Mouse (Mus musculus) E14TG2a.4 (cell line): ENCODE results near the gene 4931428L18Rik.

Experiments used
- CTCF ChIP-seq: conservative IDR thresholded peaks from 2 replicates; pipeline ENCODE4 v1.5.1; 2014; ENCODE audit warnings: low read length
- NANOG ChIP-seq: IDR thresholded peaks from 2 replicates; pipeline ENCODE4 v1.6.1; 2014; ENCODE audit warnings: borderline replicate concordance, low read length, mixed read lengths
- POU5F1 ChIP-seq: IDR thresholded peaks from 2 replicates; pipeline ENCODE4 v1.6.1; 2014; ENCODE audit warnings: low read length, borderline replicate concordance

GRCm38 (mm10) chr1:31142288-31143094 lies 80.0 kb downstream of the 4931428L18Rik start:
- TF ChIP-seq CTCF (no peak), POU5F1 (no peak), NANOG (no peak)
